Mouse (Mus musculus): ENCODE data around the gene Smarcc2. TPM values are rescaled to one million over a fixed set of nuclear protein-coding genes. Genes with fewer than 3 reads are reported as not detected.

Gene Smarcc2
- polyA plus RNA-seq, 1 experiment from 2014 or later, result 64.5 TPM

- Histone ChIP-seq H3K4me3 (ENCODE audit: low read length) (no peak overlapping the region), H3K36me3 (ENCODE audit: insufficient read depth, low read length) (peaks cover 47% of the 10 kb centered on the region), H3K9me3 (ENCODE audit: low read length) (no peaks in the 10 kb centered on the region), H3K27me3 (ENCODE audit: insufficient read depth, low read length) (no peaks in the 10 kb centered on the region), H3K27ac (ENCODE audit: low read length) (peak overlapping the region; percentile 84), H3K9ac (replicated peaks; ENCODE audit: low read length) (no peak overlapping the region), H3K4me2 (replicated peaks; ENCODE audit: low read depth, low read length) (no peak overlapping the region), H3K4me1 (ENCODE audit: insufficient read depth, low read length) (peaks cover 46% of the 10 kb centered on the region)
- WGBS, result 29% methylated on average over 10 of the region's 10 CpGs
- no peak for ATAC-seq (ENCODE audit: low FRiP score, low TSS enrichment)
These were observed 18.6 kb upstream of the Smarcc2 start for GRCm38 (mm10) chr10:128440407-128440806.

GRCm38 (mm10) chr10:128441324-128442119 lies 17.5 kb upstream of the Smarcc2 start:
- H3K4me3 ChIP-seq (ENCODE audit: low read length), result no peak overlapping the region
- no peak overlapping the region for H3K9ac ChIP-seq (replicated peaks; ENCODE audit: low read length)
- peaks cover 35% of the 10 kb centered on the region for H3K4me1 ChIP-seq (ENCODE audit: insufficient read depth, low read length)
- no peak for ATAC-seq (ENCODE audit: low FRiP score, low TSS enrichment)
- H3K27ac ChIP-seq (ENCODE audit: low read length), result no peak overlapping the region
- peaks cover 37% of the 10 kb centered on the region for H3K36me3 ChIP-seq (ENCODE audit: insufficient read depth, low read length)
- H3K4me2 ChIP-seq (replicated peaks; ENCODE audit: low read depth, low read length), result no peak overlapping the region
- no peaks in the 10 kb centered on the region for H3K27me3 ChIP-seq (ENCODE audit: insufficient read depth, low read length)
- 88% methylated on average over 10 of the region's 10 CpGs for WGBS
- no peaks in the 10 kb centered on the region for H3K9me3 ChIP-seq (ENCODE audit: low read length)

- H3K9me3 ChIP-seq (ENCODE audit: low read length), result no peaks in the 10 kb centered on the region
- H3K36me3 ChIP-seq (ENCODE audit: insufficient read depth, low read length), result peaks cover 26% of the 10 kb centered on the region
- H3K4me2 ChIP-seq (replicated peaks; ENCODE audit: low read depth, low read length), result no peak overlapping the region
- H3K27ac ChIP-seq (ENCODE audit: low read length), result no peak overlapping the region
- no peak for ATAC-seq (ENCODE audit: low FRiP score, low TSS enrichment)
- WGBS, result 97% methylated on average over 1 of the region's 1 CpGs
- H3K4me1 ChIP-seq (ENCODE audit: insufficient read depth, low read length), result peaks cover 34% of the 10 kb centered on the region
- H3K9ac ChIP-seq (replicated peaks; ENCODE audit: low read length), result no peak overlapping the region
- no peak overlapping the region for H3K4me3 ChIP-seq (ENCODE audit: low read length)
- no peaks in the 10 kb centered on the region for H3K27me3 ChIP-seq (ENCODE audit: insufficient read depth, low read length)
These were observed 16.3 kb upstream of the Smarcc2 start for GRCm38 (mm10) chr10:128442718-128443117.

- H3K9ac ChIP-seq (replicated peaks; ENCODE audit: low read length), result no peak overlapping the region
- peaks cover 17% of the 10 kb centered on the region for H3K4me1 ChIP-seq (ENCODE audit: insufficient read depth, low read length)
- no peak overlapping the region for H3K4me2 ChIP-seq (replicated peaks; ENCODE audit: low read depth, low read length)
- WGBS, result 32% methylated on average over 6 of the region's 6 CpGs
- no peaks in the 10 kb centered on the region for H3K27me3 ChIP-seq (ENCODE audit: insufficient read depth, low read length)
- 0 out of 2 replicates have a peak overlapping the region, but pooled peaks have one; percentile 1 for H3K27ac ChIP-seq (ENCODE audit: low read length)
- peak; percentile 52 for ATAC-seq (ENCODE audit: low FRiP score, low TSS enrichment)
- H3K9me3 ChIP-seq (ENCODE audit: low read length), result no peaks in the 10 kb centered on the region
- H3K36me3 ChIP-seq (ENCODE audit: insufficient read depth, low read length), result peaks cover 17% of the 10 kb centered on the region; the same call in 1 of the 2 replicates
- no peak overlapping the region for H3K4me3 ChIP-seq (ENCODE audit: low read length)
These were observed 14.7 kb upstream of the Smarcc2 start for GRCm38 (mm10) chr10:128444354-128444753.

- ATAC-seq (ENCODE audit: low FRiP score, low TSS enrichment), result no peak
- 80% methylated on average over 4 of the region's 4 CpGs for WGBS
- Histone ChIP-seq H3K36me3 (ENCODE audit: insufficient read depth, low read length) (peaks cover 7% of the 10 kb centered on the region; the same call in 1 of the 2 replicates), H3K27me3 (ENCODE audit: insufficient read depth, low read length) (no peaks in the 10 kb centered on the region), H3K27ac (ENCODE audit: low read length) (no peak overlapping the region), H3K4me1 (ENCODE audit: insufficient read depth, low read length) (peaks cover 7% of the 10 kb centered on the region; the same call in 1 of the 2 replicates), H3K9ac (replicated peaks; ENCODE audit: low read length) (no peak overlapping the region), H3K4me3 (ENCODE audit: low read length) (no peak overlapping the region), H3K4me2 (replicated peaks; ENCODE audit: low read depth, low read length) (no peak overlapping the region), H3K9me3 (ENCODE audit: low read length) (no peaks in the 10 kb centered on the region)
These were observed 13.6 kb upstream of the Smarcc2 start for GRCm38 (mm10) chr10:128445407-128445806.

GRCm38 (mm10) chr10:128451014-128451413 lies 8.0 kb upstream of the Smarcc2 start:
- Histone ChIP-seq H3K9me3 (ENCODE audit: low read length) (no peaks in the 10 kb centered on the region), H3K4me3 (ENCODE audit: low read length) (no peak overlapping the region), H3K9ac (replicated peaks; ENCODE audit: low read length) (no peak overlapping the region), H3K27ac (ENCODE audit: low read length) (no peak overlapping the region), H3K4me1 (ENCODE audit: insufficient read depth, low read length) (peaks cover 5% of the 10 kb centered on the region; the same call in 1 of the 2 replicates), H3K27me3 (ENCODE audit: insufficient read depth, low read length) (no peaks in the 10 kb centered on the region), H3K4me2 (replicated peaks; ENCODE audit: low read depth, low read length) (no peak overlapping the region), H3K36me3 (ENCODE audit: insufficient read depth, low read length) (no peaks in the 10 kb centered on the region)
- WGBS, result 86% methylated on average over 6 of the region's 6 CpGs
- ATAC-seq (ENCODE audit: low FRiP score, low TSS enrichment), result no peak

GRCm38 (mm10) chr10:128454471-128454870 lies 4.6 kb upstream of the Smarcc2 start:
- Histone ChIP-seq H3K9me3 (ENCODE audit: low read length) (no peaks in the 10 kb centered on the region), H3K9ac (replicated peaks; ENCODE audit: low read length) (no peak overlapping the region), H3K36me3 (ENCODE audit: insufficient read depth, low read length) (no peaks in the 10 kb centered on the region), H3K4me3 (ENCODE audit: low read length) (no peak overlapping the region), H3K27me3 (ENCODE audit: insufficient read depth, low read length) (no peaks in the 10 kb centered on the region), H3K4me2 (replicated peaks; ENCODE audit: low read depth, low read length) (no peak overlapping the region), H3K27ac (ENCODE audit: low read length) (no peak overlapping the region), H3K4me1 (ENCODE audit: insufficient read depth, low read length) (peaks cover 5% of the 10 kb centered on the region; the same call in 1 of the 2 replicates)
- ATAC-seq (ENCODE audit: low FRiP score, low TSS enrichment), result no peak
- WGBS, result 48% methylated on average over 3 of the region's 3 CpGs

- Histone ChIP-seq H3K4me3 (ENCODE audit: low read length) (peak overlapping the region; percentile 9; the same call in 1 of the 2 replicates), H3K9me3 (ENCODE audit: low read length) (no peaks in the 10 kb centered on the region), H3K9ac (replicated peaks; ENCODE audit: low read length) (peak overlapping the region; percentile 52), H3K4me2 (replicated peaks; ENCODE audit: low read depth, low read length) (peak overlapping the region; percentile 43), H3K4me1 (ENCODE audit: insufficient read depth, low read length) (peaks cover 7% of the 10 kb centered on the region; the same call in 1 of the 2 replicates), H3K27ac (ENCODE audit: low read length) (no peak overlapping the region), H3K27me3 (ENCODE audit: insufficient read depth, low read length) (no peaks in the 10 kb centered on the region), H3K36me3 (ENCODE audit: insufficient read depth, low read length) (no peaks in the 10 kb centered on the region)
- no peak for ATAC-seq (ENCODE audit: low FRiP score, low TSS enrichment)
- 3% methylated on average over 6 of the region's 6 CpGs for WGBS
These were observed 3.8 kb upstream of the Smarcc2 start for GRCm38 (mm10) chr10:128455280-128455679.

- Histone ChIP-seq H3K4me1 (ENCODE audit: insufficient read depth, low read length) (peaks cover 17% of the 10 kb centered on the region), H3K9me3 (ENCODE audit: low read length) (no peaks in the 10 kb centered on the region), H3K36me3 (ENCODE audit: insufficient read depth, low read length) (peaks cover 6% of the 10 kb centered on the region; the same call in 1 of the 2 replicates), H3K4me3 (ENCODE audit: low read length) (no peak overlapping the region), H3K27me3 (ENCODE audit: insufficient read depth, low read length) (no peaks in the 10 kb centered on the region), H3K9ac (replicated peaks; ENCODE audit: low read length) (no peak overlapping the region), H3K27ac (ENCODE audit: low read length) (no peak overlapping the region), H3K4me2 (replicated peaks; ENCODE audit: low read depth, low read length) (0 out of 2 replicates have a peak overlapping the region, but pooled peaks have one; percentile 59)
- no peak for ATAC-seq (ENCODE audit: low FRiP score, low TSS enrichment)
- WGBS, result 75% methylated on average over 6 of the region's 6 CpGs
These were observed 1.4 kb upstream of the Smarcc2 start for GRCm38 (mm10) chr10:128457676-128458075.

- Histone ChIP-seq H3K4me2 (replicated peaks; ENCODE audit: low read depth, low read length) (peak overlapping the region; percentile 59), H3K27ac (ENCODE audit: low read length) (peak overlapping the region; percentile 95), H3K27me3 (ENCODE audit: insufficient read depth, low read length) (no peaks in the 10 kb centered on the region), H3K4me1 (ENCODE audit: insufficient read depth, low read length) (peaks cover 17% of the 10 kb centered on the region), H3K4me3 (ENCODE audit: low read length) (peak overlapping the region; percentile 94), H3K9me3 (ENCODE audit: low read length) (no peaks in the 10 kb centered on the region), H3K9ac (replicated peaks; ENCODE audit: low read length) (peak overlapping the region; percentile 98), H3K36me3 (ENCODE audit: insufficient read depth, low read length) (peaks cover 11% of the 10 kb centered on the region; the same call in 1 of the 2 replicates)
- ATAC-seq (ENCODE audit: low FRiP score, low TSS enrichment), result peak; percentile 76
- WGBS, result under 1% methylated on average over 29 of the region's 29 CpGs
These were observed 715 bp upstream of the Smarcc2 start for GRCm38 (mm10) chr10:128458348-128458718.

All from kidney, embryonic 16.5 days (tissue).